Mouse (Mus musculus) lung, embryonic 14.5 days (tissue): ENCODE results near the gene Smim5. TPM values are rescaled to one million over a fixed set of nuclear protein-coding genes. Genes with fewer than 3 reads are reported as not detected.
"Not testable (repeated sequence)": the region's sequence is repeated elsewhere in the genome, so short reads cannot be mapped to it uniquely, and the experiment has no call there.

Source experiments
- ATAC-seq: fragments of 200-750 bp; cut with Nextera tagmentation; 2 replicates; pipeline ENCODE4 v1.8.0; 2017; ENCODE audit warnings: mild to moderate bottlenecking, moderate TSS enrichment, moderate library complexity; ENCODE audit not compliant: insufficient read depth
- DNase-seq: peaks from one replicate; pipeline ENCODE4 v3.0.0-alpha.2; 2015
- H3K27ac ChIP-seq: fragments of 300-500 bp; sonication (generic); 2 replicates; pipeline ENCODE4 v1.5.1; 2014; ENCODE audit warnings: low read depth, mild to moderate bottlenecking, moderate library complexity
- H3K27me3 ChIP-seq: fragments of 300-500 bp; sonication (generic); 2 replicates; pipeline ENCODE4 v1.6.1; 2014; ENCODE audit warnings: low read length, control low read depth; ENCODE audit not compliant: insufficient read depth
- H3K36me3 ChIP-seq: fragments of 300-500 bp; sonication (generic); 2 replicates; pipeline ENCODE4 v1.6.1; 2014; ENCODE audit warnings: control low read depth; ENCODE audit not compliant: insufficient read depth
- H3K4me1 ChIP-seq: fragments of 300-500 bp; sonication (generic); 2 replicates; pipeline ENCODE4 v1.6.1; 2014; ENCODE audit warnings: antibody characterized with exemption, control low read depth; ENCODE audit not compliant: insufficient read depth
- H3K4me2 ChIP-seq: fragments of 300-500 bp; sonication (generic); 2 replicates; pipeline ENCODE4 v1.6.1; 2014; ENCODE audit warnings: mild to moderate bottlenecking
- H3K4me3 ChIP-seq: fragments of 300-500 bp; sonication (generic); 2 replicates; pipeline ENCODE4 v1.5.1; 2014; ENCODE audit warnings: low read depth, low read length
- H3K9ac ChIP-seq: fragments of 300-500 bp; sonication (generic); 2 replicates; pipeline ENCODE4 v1.6.1; 2014
- H3K9me3 ChIP-seq: fragments of 300-500 bp; sonication (generic); 2 replicates; pipeline ENCODE4 v1.6.1; 2016; ENCODE audit warnings: low read depth, low read length, control low read depth
- CTCF ChIP-seq: IDR thresholded peaks from 2 replicates; pipeline ENCODE4 v1.5.1; 2016; ENCODE audit warnings: antibody characterized with exemption, low read depth
- WGBS: fragments of 180-500 bp; shearing (Covaris S2); extraction: QIAGEN DNeasy Blood & Tissue Kit; methylation state at CpG from one replicate; pipeline ENCODE4 v1.1.7; 2014; 5-methylcytosine and 5-hydroxymethylcytosine counted together
- polyA plus RNA-seq: library from polyadenylated mRNA; unstranded; fragments of >200 nt; fragmentation: Nextera tagmentation; extraction: Ambion mirVana; gene quantifications from 2 replicates; pipeline ENCODE4 v1.2.1, GENCODE M21; 2014

Smim5 gene
- polyA plus RNA-seq = 1.9 and 3.2 TPM in 2 replicates

DNA sequence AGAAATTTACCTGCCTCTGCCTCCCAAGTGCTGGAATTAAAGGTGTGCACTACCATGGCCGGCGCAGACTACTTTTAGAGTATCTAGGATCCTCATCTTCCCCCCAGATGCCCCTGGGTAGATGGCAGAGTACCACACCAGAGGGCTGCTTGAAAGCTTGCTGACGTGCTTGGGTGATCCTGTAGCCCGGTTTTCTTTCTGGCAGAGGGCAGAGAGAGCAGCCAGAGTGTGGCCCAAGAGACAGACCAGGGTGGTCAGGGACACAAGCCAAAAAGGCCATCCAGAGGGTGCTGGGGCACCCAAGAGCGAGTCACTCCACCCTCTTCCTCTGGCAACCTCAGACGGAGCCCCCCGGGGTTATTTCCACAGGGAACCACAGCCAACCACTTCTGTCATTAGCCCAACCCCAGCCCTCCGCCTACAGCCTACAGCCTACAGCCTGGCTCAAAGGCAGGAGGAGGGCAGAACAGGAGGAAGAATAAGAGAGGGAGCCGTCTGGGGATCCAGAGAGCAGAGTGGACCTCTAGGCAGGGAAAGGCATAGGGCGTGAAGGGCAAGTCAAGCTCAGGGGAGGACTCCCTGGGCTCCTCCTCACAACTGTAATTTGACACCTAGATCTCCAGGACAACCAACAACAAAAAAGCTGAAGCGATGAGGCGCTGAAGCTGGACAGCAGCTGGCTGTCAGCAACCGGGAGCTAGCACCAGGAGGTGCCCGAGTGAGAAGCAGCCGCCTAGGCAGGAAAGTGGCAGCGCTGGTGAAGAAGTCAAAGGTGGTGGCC is at the start of gene Smim5:
Gene Smim5 (plus strand): TSS at position 481 of the 781 bp plus-strand sequence.
- Histone ChIP-seq H3K9ac (peak within 1 kb of the TSS; percentile 17; the same call in 1 of the 2 replicates), H3K4me3 (peak within 1 kb of the TSS; percentile 18), H3K4me2 (peak within 1 kb of the TSS; percentile 42), H3K9me3 (no peaks in the 10 kb centered on the region), H3K4me1 (peaks cover 33% of the 10 kb centered on the region), H3K27ac (peak within 1 kb of the TSS; percentile 54), H3K36me3 (peaks cover 19% of the 10 kb centered on the region), H3K27me3 (no peaks in the 10 kb centered on the region)
- TF ChIP-seq CTCF = no peak
- peak; percentile 81 for ATAC-seq
- peak; percentile 90 for DNase-seq
- WGBS = 29% methylated on average over 16 of the region's 16 CpGs

DNA sequence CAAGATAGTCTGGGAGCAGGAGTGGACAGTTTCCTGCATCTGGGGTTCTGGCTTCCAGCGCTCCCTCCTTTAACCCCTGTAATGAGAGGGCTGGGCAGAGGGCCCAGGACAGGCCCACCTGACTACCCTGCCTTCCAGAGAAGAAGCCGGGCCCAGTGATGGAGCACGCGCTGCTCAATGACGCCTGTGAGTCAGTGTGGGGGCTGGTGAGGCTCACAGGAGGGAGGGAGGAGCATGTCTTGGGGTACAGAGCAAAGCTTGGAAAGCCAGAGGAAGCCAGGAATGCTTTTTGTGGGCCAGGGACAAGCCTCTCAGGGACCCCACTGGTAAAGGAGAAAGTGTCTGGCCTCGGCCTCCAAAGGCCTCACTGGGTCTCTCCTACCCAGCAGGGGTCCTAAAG is 45.1 kb upstream of the Smim5 start:
- TF ChIP-seq CTCF = no peak
- Histone ChIP-seq H3K4me2 (no peak overlapping the region), H3K9me3 (no peaks in the 10 kb centered on the region), H3K27me3 (peaks cover 22% of the 10 kb centered on the region), H3K9ac (no peak overlapping the region), H3K4me1 (no peaks in the 10 kb centered on the region), H3K4me3 (no peak overlapping the region), H3K27ac (no peak overlapping the region), H3K36me3 (peaks cover 33% of the 10 kb centered on the region)
- ATAC-seq (no peak), DNase-seq (no peak)
- 72% methylated on average over 6 of the region's 6 CpGs for WGBS

DNA sequence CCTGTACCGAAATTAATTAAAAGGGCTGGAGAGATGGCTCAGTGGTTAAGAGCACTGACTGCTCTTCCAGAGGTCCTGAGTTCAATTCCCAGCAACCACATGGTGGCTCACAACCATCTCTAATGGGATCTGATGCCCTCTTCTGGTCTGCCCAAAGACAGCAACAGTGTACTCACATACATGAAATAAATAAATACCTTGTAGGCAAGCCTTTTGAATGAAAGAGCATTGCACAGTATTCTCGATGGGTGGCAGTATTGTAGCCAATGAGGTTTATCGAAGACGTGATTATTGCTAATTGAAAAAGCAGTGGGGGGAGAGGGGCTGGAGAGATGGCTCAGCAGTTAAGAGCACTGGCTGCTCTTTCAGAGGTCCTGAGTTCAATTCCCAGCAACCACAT is 42.6 kb upstream of the Smim5 start:
- H3K27me3 ChIP-seq = peaks cover 33% of the 10 kb centered on the region
- DNase-seq, H3K9ac ChIP-seq, H3K4me3 ChIP-seq, H3K27ac ChIP-seq, H3K4me2 ChIP-seq, H3K9me3 ChIP-seq, ATAC-seq, H3K4me1 ChIP-seq: not testable (repeated sequence)
- peaks cover 15% of the 10 kb centered on the region for H3K36me3 ChIP-seq
- WGBS = 93% methylated on average over 4 of the region's 4 CpGs

DNA sequence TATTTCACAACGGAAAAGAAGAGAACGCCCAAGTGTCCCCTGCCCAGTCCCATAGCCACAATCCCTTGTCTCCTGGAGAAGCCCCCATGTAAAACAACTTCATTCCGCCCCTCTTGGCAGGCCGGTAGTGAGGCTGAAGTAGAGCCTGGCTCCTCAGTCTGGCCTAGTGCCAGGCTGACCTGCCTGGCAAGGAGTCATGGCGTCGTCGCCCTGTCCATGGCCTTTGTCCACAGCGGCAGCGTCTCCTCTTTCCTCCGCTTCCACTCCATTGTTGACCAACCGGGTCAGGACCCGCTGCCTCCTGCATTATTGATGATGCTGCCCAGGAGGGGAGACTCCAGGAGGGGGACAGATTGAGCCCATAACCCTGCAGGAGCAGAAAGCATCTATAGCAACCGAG is 41.8 kb upstream of the Smim5 start:
- no peak overlapping the region for H3K27ac ChIP-seq
- no peaks in the 10 kb centered on the region for H3K9me3 ChIP-seq
- TF ChIP-seq CTCF = no peak
- DNase-seq (no peak), ATAC-seq (no peak)
- 0 out of 2 replicates have a peak, but pooled peaks cover 9% of the 10 kb centered on the region for H3K36me3 ChIP-seq
- peaks cover 33% of the 10 kb centered on the region for H3K27me3 ChIP-seq
- no peak overlapping the region for H3K9ac ChIP-seq
- H3K4me3 ChIP-seq = no peak overlapping the region
- no peak overlapping the region for H3K4me2 ChIP-seq
- WGBS = 47% methylated on average over 13 of the region's 13 CpGs
- no peaks in the 10 kb centered on the region for H3K4me1 ChIP-seq

DNA sequence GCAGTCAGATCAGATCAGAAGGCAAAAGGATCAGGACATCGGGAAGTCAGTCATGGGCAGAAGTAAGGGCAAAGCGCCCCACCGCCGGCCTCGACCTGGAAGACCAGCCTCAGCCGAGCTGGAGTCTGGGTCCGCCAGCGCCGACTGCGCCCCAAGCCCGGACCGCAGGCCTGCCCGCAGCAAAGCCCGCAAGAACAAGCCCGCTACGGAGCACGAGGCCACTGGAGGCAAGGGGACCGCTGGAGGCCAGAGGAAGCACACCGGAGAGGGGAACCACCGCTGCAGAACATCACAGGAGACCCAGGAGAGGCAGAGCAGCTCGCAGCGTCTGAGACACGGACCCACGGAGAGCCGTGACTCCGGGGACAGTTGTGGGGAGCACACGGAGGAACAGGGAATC is 41.4 kb upstream of the Smim5 start, which contains the start of gene Myo15b:
Gene Myo15b (plus strand): TSS at position 53 of the 400 bp plus-strand sequence.
- TF ChIP-seq CTCF = no peak
- H3K27me3 ChIP-seq = peaks cover 33% of the 10 kb centered on the region
- DNase-seq (no peak), ATAC-seq (no peak)
- no peaks in the 10 kb centered on the region for H3K9me3 ChIP-seq
- 11% methylated on average over 27 of the region's 27 CpGs for WGBS
- H3K4me3 ChIP-seq = peak within 1 kb of the TSS; percentile 42
- H3K4me1 ChIP-seq = no peaks in the 10 kb centered on the region
- peak within 1 kb of the TSS; percentile 44 for H3K9ac ChIP-seq
- peak within 1 kb of the TSS; percentile 68 for H3K4me2 ChIP-seq
- 0 out of 2 replicates have a peak, but pooled peaks cover 9% of the 10 kb centered on the region for H3K36me3 ChIP-seq
- H3K27ac ChIP-seq = no peak within 1 kb of the TSS

DNA sequence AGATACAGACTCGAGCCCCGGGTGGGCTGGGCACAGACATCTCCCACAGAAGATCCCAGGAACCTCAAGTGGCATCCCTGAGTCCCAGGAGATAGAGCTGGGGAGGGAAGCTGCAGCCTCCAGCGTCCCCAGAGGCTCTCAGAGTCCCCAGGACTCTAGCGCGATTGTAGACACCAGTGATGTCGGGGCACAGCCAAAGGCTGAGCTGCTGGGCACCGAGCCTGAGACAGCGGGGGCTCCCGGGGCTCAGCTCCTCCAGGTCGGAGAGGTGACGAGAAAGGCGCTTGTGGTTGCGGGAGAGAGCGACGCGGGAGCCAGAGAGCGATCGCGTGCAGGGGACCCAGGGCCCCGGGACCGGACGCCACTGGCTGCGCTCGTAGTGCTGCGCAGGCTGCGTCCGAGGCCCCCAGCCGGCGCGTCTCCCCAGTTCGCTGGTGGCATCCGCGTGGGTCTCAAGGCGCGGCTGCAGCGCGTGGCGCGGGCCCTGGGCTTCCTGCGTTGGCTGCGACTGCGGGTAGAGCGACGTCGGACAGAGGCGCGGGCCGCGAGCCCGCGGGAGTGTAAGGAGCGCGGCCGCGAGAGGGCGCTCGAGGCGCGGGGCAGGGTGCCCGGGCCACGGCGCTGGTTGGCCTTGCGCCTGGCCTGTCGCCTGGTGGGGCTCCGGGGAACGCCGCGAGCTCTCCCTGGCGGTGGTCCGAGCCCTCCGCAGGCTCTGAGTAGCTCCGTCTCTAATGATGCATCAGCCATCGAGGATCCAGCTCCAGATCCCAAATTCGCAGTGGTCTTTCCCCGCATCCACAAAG is 40.4 kb upstream of the Smim5 start:
- ATAC-seq (peak; percentile 94), DNase-seq (peak; percentile 94)
- H3K27me3 ChIP-seq = peaks cover 33% of the 10 kb centered on the region
- H3K9me3 ChIP-seq = no peaks in the 10 kb centered on the region
- H3K27ac ChIP-seq = no peak overlapping the region
- H3K4me1 ChIP-seq = no peaks in the 10 kb centered on the region
- peak overlapping the region; percentile 68 for H3K4me2 ChIP-seq
- peak overlapping the region; percentile 44 for H3K9ac ChIP-seq
- 3% methylated on average over 74 of the region's 75 CpGs for WGBS
- H3K4me3 ChIP-seq = peak overlapping the region; percentile 42
- H3K36me3 ChIP-seq = 0 out of 2 replicates have a peak, but pooled peaks cover 9% of the 10 kb centered on the region
- TF ChIP-seq CTCF = peak; percentile 76

DNA sequence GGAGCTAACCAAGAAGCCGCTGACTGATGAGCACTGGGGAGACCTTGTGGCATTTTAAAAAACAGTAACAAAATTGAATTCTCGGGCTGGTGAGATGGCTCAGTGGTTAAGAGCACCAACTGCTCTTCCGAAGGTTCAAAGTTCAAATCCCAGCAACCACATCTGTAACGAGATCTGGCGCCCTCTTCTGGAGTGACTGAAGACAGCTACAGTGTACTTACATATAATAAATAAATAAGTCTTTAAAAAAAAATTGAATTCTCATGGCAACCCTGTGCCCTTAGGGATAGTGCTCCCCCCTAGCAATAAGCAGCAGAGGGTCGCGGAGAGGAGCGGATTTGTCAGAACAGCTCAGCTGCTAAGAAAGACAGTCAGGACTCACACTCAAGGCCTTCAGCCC is 35.9 kb upstream of the Smim5 start:
- Histone ChIP-seq H3K27me3 (peaks cover 19% of the 10 kb centered on the region), H3K4me1 (no peaks in the 10 kb centered on the region), H3K4me3 (no peak overlapping the region), H3K36me3 (no peaks in the 10 kb centered on the region), H3K9me3 (no peaks in the 10 kb centered on the region), H3K27ac (no peak overlapping the region), H3K9ac (no peak overlapping the region), H3K4me2 (no peak overlapping the region)
- WGBS = 82% methylated on average over 8 of the region's 8 CpGs
- ATAC-seq = no peak
- peak; percentile 19; the same call in 1 of the 2 replicates for TF ChIP-seq CTCF
- DNase-seq = no peak
